Mouse (Mus musculus): Measurements from ENCODE around the gene Tagln3. TPM values are rescaled to one million over a fixed set of nuclear protein-coding genes. Genes with fewer than 3 reads are reported as not detected.
A peak's percentile ranks its signal among the peaks of the same experiment; 100 is the strongest.

Tagln3 gene
- total RNA-seq, 2 experiments from 2014 or later = 246 to 258 TPM

GRCm38 (mm10) chr16:45713261-45713660 lies 11.1 kb downstream of the Tagln3 start:
- H3K4me3 ChIP-seq = no peak overlapping the region
- no peak for TF ChIP-seq CTCF (conservative IDR thresholded peaks at IDR 0.05)
- no peak for DNase-seq (ENCODE audit: low spot score in 2 of 2)
- H3K27ac ChIP-seq = no peak overlapping the region

GRCm38 (mm10) chr16:45711263-45711662 lies 13.1 kb downstream of the Tagln3 start:
- no peak for DNase-seq (ENCODE audit: low spot score in 2 of 2)
- H3K27ac ChIP-seq = no peak overlapping the region
- H3K4me3 ChIP-seq = no peak overlapping the region
- TF ChIP-seq CTCF (conservative IDR thresholded peaks at IDR 0.05) = peak; percentile 70

- DNase-seq (ENCODE audit: low spot score in 2 of 2) = no peak
- no peak for TF ChIP-seq CTCF (conservative IDR thresholded peaks at IDR 0.05)
- Histone ChIP-seq H3K4me3 (no peak overlapping the region), H3K27ac (no peak overlapping the region)
Measured at GRCm38 (mm10) chr16:45699301-45699700, 25.1 kb downstream of the Tagln3 start.

- DNase-seq (ENCODE audit: low spot score in 2 of 2) = peak in 1 of 2 experiments; percentile 42
- Histone ChIP-seq H3K27ac (peak overlapping the region; percentile 52; the same call in 1 of the 2 replicates), H3K4me3 (no peak overlapping the region)
- no peak for TF ChIP-seq CTCF (conservative IDR thresholded peaks at IDR 0.05)
Measured at GRCm38 (mm10) chr16:45697996-45698395, 26.4 kb downstream of the Tagln3 start.

- no peak for TF ChIP-seq CTCF (conservative IDR thresholded peaks at IDR 0.05)
- H3K4me3 ChIP-seq = no peak overlapping the region
- peak overlapping the region; percentile 36; the same call in 1 of the 2 replicates for H3K27ac ChIP-seq
- no peak for DNase-seq (ENCODE audit: low spot score in 2 of 2)
Measured at GRCm38 (mm10) chr16:45695445-45696160, 28.8 kb downstream of the Tagln3 start.

- DNase-seq (ENCODE audit: low spot score in 2 of 2) = no peak
- H3K27ac ChIP-seq = peak within 1 kb of the TSS; percentile 56
- no peak within 1 kb of the TSS for H3K4me3 ChIP-seq
- no peak for TF ChIP-seq CTCF (conservative IDR thresholded peaks at IDR 0.05)
Measured at GRCm38 (mm10) chr16:45693558-45693957, 30.9 kb downstream of the Tagln3 start, which contains the start of gene Tmprss7. Tmprss7 (minus strand) TSS chr16:45693658.

- no peak for DNase-seq (ENCODE audit: low spot score in 2 of 2)
- TF ChIP-seq CTCF (conservative IDR thresholded peaks at IDR 0.05) = no peak
- no peak overlapping the region for H3K4me3 ChIP-seq
- H3K27ac ChIP-seq = peak overlapping the region; percentile 56
Measured at GRCm38 (mm10) chr16:45692851-45693250, 31.6 kb downstream of the Tagln3 start.

- TF ChIP-seq CTCF (conservative IDR thresholded peaks at IDR 0.05) = no peak
- DNase-seq (ENCODE audit: low spot score in 2 of 2) = peak; percentile 34 to 76
- no peak overlapping the region for H3K4me3 ChIP-seq
Measured at GRCm38 (mm10) chr16:45690178-45690577, 34.2 kb downstream of the Tagln3 start.

GRCm38 (mm10) chr16:45686833-45687232 lies 37.6 kb downstream of the Tagln3 start:
- DNase-seq (ENCODE audit: low spot score in 2 of 2) = no peak
- TF ChIP-seq CTCF (conservative IDR thresholded peaks at IDR 0.05) = no peak
- H3K27ac ChIP-seq = peak overlapping the region; percentile 56; the same call in 1 of the 2 replicates
- H3K4me3 ChIP-seq = no peak overlapping the region

More at GRCm38 (mm10) chr16:45690178-45690577, 34.2 kb downstream of the Tagln3 start:
- no peak overlapping the region; the same call in 1 of the 2 replicates for H3K27ac ChIP-seq

- no peak overlapping the region for H3K4me3 ChIP-seq
- DNase-seq (ENCODE audit: low spot score in 2 of 2) = no peak
- H3K27ac ChIP-seq = peak overlapping the region; percentile 56; the same call in 1 of the 2 replicates
- TF ChIP-seq CTCF (conservative IDR thresholded peaks at IDR 0.05) = no peak
Measured at GRCm38 (mm10) chr16:45685295-45685694, 39.1 kb downstream of the Tagln3 start.

GRCm38 (mm10) chr16:45684815-45685214 lies 39.6 kb downstream of the Tagln3 start:
- no peak overlapping the region for H3K4me3 ChIP-seq
- H3K27ac ChIP-seq = peak overlapping the region; percentile 56; the same call in 1 of the 2 replicates

GRCm38 (mm10) chr16:45676462-45676861 lies 47.9 kb downstream of the Tagln3 start:
- no peak for DNase-seq (ENCODE audit: low spot score in 2 of 2)
- Histone ChIP-seq H3K27ac (no peak overlapping the region), H3K4me3 (no peak overlapping the region)
- peak; percentile 88 for TF ChIP-seq CTCF (conservative IDR thresholded peaks at IDR 0.05)

More at GRCm38 (mm10) chr16:45684815-45685214, 39.6 kb downstream of the Tagln3 start:
- peak; percentile 56 to 84 for DNase-seq (ENCODE audit: low spot score in 2 of 2)
- peak; percentile 93 for TF ChIP-seq CTCF (conservative IDR thresholded peaks at IDR 0.05)

GRCm38 (mm10) chr16:45670005-45670404 lies 54.4 kb downstream of the Tagln3 start:
- DNase-seq (ENCODE audit: low spot score in 2 of 2) = no peak
- no peak for TF ChIP-seq CTCF (conservative IDR thresholded peaks at IDR 0.05)
- Histone ChIP-seq H3K27ac (no peak overlapping the region), H3K4me3 (no peak overlapping the region)

GRCm38 (mm10) chr16:45668178-45668577 lies 56.2 kb downstream of the Tagln3 start:
- no peak for DNase-seq (ENCODE audit: low spot score in 2 of 2)
- no peak for TF ChIP-seq CTCF (conservative IDR thresholded peaks at IDR 0.05)
- Histone ChIP-seq H3K27ac (no peak overlapping the region), H3K4me3 (no peak overlapping the region)
